Mouse (Mus musculus) embryonic facial prominence, embryonic 11.5 days (tissue): ENCODE data around the gene Adam19. TPM values are rescaled to one million over a fixed set of nuclear protein-coding genes. Genes with fewer than 3 reads are reported as not detected.

Experiments
- ATAC-seq: fragments of 200-750 bp; cut with Nextera tagmentation; replicated peaks from 2 replicates; pipeline ENCODE4 v1.8.0; 2017; ENCODE audit warnings: low read depth; ENCODE audit not compliant: insufficient number of reproducible peaks, low FRiP score, low TSS enrichment
- DNase-seq: peaks from one replicate; pipeline ENCODE4 v3.0.0-alpha.2; 2015; ENCODE audit warnings: low spot score
- H3K27ac ChIP-seq: fragments of 300-500 bp; sonication (generic); replicated peaks from 2 replicates; pipeline ENCODE4 v1.5.1; 2014; ENCODE audit warnings: mild to moderate bottlenecking, low read depth, low read length, control low read depth
- H3K27me3 ChIP-seq: fragments of 300-500 bp; sonication (generic); 2 replicates; pipeline ENCODE4 v1.6.1; 2014; ENCODE audit warnings: mild to moderate bottlenecking, low read length, moderate library complexity, mixed read lengths; ENCODE audit not compliant: control insufficient read depth, insufficient read depth
- H3K36me3 ChIP-seq: fragments of 300-500 bp; sonication (generic); replicated peaks from 2 replicates; pipeline ENCODE4 v1.6.1; 2014; ENCODE audit warnings: low read depth, mild to moderate bottlenecking, low read length, moderate library complexity, mixed read lengths; ENCODE audit not compliant: control insufficient read depth, insufficient read depth
- H3K4me1 ChIP-seq: fragments of 300-500 bp; sonication (generic); 2 replicates; pipeline ENCODE4 v1.6.1; 2014; ENCODE audit warnings: low read length, mixed read lengths; ENCODE audit not compliant: control insufficient read depth, insufficient read depth
- H3K4me2 ChIP-seq: fragments of 300-500 bp; sonication (generic); 2 replicates; pipeline ENCODE4 v1.6.1; 2014; ENCODE audit warnings: low read depth, mild to moderate bottlenecking, control low read depth, low read length, moderate library complexity
- H3K4me3 ChIP-seq: fragments of 300-500 bp; sonication (generic); 2 replicates; pipeline ENCODE4 v1.5.1; 2014; ENCODE audit warnings: low read depth, low read length, control low read depth
- H3K9ac ChIP-seq: fragments of 300-500 bp; sonication (generic); replicated peaks from 2 replicates; pipeline ENCODE4 v1.6.1; 2014; ENCODE audit warnings: mild to moderate bottlenecking, control low read depth, low read length
- H3K9me3 ChIP-seq: fragments of 300-500 bp; sonication (generic); replicated peaks from 2 replicates; pipeline ENCODE4 v1.6.1; 2016; ENCODE audit warnings: mild to moderate bottlenecking, low read length, inconsistent platforms, mixed read lengths; ENCODE audit not compliant: control insufficient read depth
- WGBS: fragments of 180-500 bp; shearing (Covaris S2); extraction: QIAGEN DNeasy Blood & Tissue Kit; methylation state at CpG from one replicate; pipeline ENCODE4 v1.1.7; 2014; 5-methylcytosine and 5-hydroxymethylcytosine counted together
- polyA plus RNA-seq: library from polyadenylated mRNA; unstranded; fragments of >200 nt; fragmentation: Nextera tagmentation; extraction: Ambion mirVana; gene quantifications from 2 replicates; pipeline ENCODE4 v1.2.1, GENCODE M21; 2014

Adam19 gene
- polyA plus RNA-seq, 1 experiment from 2014 or later, result 9.4 TPM

DNA sequence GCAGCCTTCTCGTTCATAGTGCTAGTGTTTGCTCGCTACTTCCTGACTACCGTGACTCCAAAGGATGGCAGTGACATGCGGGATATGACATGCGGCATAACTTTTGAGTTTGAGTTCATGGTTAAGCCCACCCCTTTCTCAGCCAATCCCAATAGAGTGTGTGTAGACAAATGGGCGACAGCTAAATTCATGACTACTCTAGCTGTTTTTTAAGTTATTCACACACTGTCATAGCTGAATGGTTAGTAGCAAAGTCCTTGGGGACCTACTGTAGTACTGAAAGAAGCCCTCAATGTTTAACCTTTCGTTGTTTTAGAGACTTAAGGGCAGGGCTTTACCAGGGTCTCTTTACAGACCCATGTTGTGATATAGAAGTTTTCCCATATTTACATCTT is 70.0 kb downstream of the Adam19 start:
- WGBS, result 91% methylated on average over 7 of the region's 7 CpGs
- no peaks in the 10 kb centered on the region; the same call in none of the 2 replicates for H3K36me3 ChIP-seq
- no peaks in the 10 kb centered on the region for H3K27me3 ChIP-seq
- H3K9me3 ChIP-seq, result no peaks in the 10 kb centered on the region
- no peak overlapping the region for H3K4me3 ChIP-seq
- no peak for ATAC-seq
- no peak overlapping the region for H3K27ac ChIP-seq
- DNase-seq, result no peak
- no peak overlapping the region for H3K9ac ChIP-seq
- no peaks in the 10 kb centered on the region for H3K4me1 ChIP-seq
- H3K4me2 ChIP-seq, result no peak overlapping the region

- Histone ChIP-seq H3K36me3 (no peaks in the 10 kb centered on the region; the same call in none of the 2 replicates), H3K27ac (no peak overlapping the region), H3K4me1 (no peaks in the 10 kb centered on the region), H3K9ac (no peak overlapping the region), H3K4me3 (no peak overlapping the region), H3K27me3 (no peaks in the 10 kb centered on the region), H3K4me2 (no peak overlapping the region), H3K9me3 (no peaks in the 10 kb centered on the region)
- ATAC-seq (no peak), DNase-seq (no peak)
- WGBS, result 87% methylated on average over 7 of the region's 7 CpGs
These were observed 70.5 kb downstream of the Adam19 start for GRCm38 (mm10) chr11:46126317-46126716.

- no peak overlapping the region for H3K4me3 ChIP-seq
- DNase-seq, result no peak
- H3K4me1 ChIP-seq, result no peaks in the 10 kb centered on the region
- H3K9me3 ChIP-seq, result no peaks in the 10 kb centered on the region
- H3K27me3 ChIP-seq, result no peaks in the 10 kb centered on the region
- 92% methylated on average over 11 of the region's 11 CpGs for WGBS
- no peak overlapping the region for H3K27ac ChIP-seq
- no peaks in the 10 kb centered on the region; the same call in none of the 2 replicates for H3K36me3 ChIP-seq
- H3K4me2 ChIP-seq, result no peak overlapping the region
- H3K9ac ChIP-seq, result no peak overlapping the region
- no peak for ATAC-seq
These were observed 71.1 kb downstream of the Adam19 start for GRCm38 (mm10) chr11:46126827-46127410.

GRCm38 (mm10) chr11:46127621-46128547 is 72.1 kb downstream of the Adam19 start:
- DNase-seq (peak; percentile 2), ATAC-seq (no peak)
- no peak overlapping the region for H3K4me3 ChIP-seq
- H3K27ac ChIP-seq, result no peak overlapping the region
- no peaks in the 10 kb centered on the region; the same call in none of the 2 replicates for H3K36me3 ChIP-seq
- H3K9ac ChIP-seq, result no peak overlapping the region
- no peaks in the 10 kb centered on the region for H3K4me1 ChIP-seq
- WGBS, result 82% methylated on average over 15 of the region's 15 CpGs
- no peaks in the 10 kb centered on the region for H3K9me3 ChIP-seq
- H3K27me3 ChIP-seq, result no peaks in the 10 kb centered on the region
- no peak overlapping the region for H3K4me2 ChIP-seq

- no peaks in the 10 kb centered on the region for H3K4me1 ChIP-seq
- no peaks in the 10 kb centered on the region; the same call in none of the 2 replicates for H3K36me3 ChIP-seq
- DNase-seq (peak; percentile 33), ATAC-seq (no peak)
- 71% methylated on average over 9 of the region's 9 CpGs for WGBS
- no peak overlapping the region for H3K4me3 ChIP-seq
- no peak overlapping the region for H3K9ac ChIP-seq
- no peaks in the 10 kb centered on the region for H3K9me3 ChIP-seq
- no peaks in the 10 kb centered on the region for H3K27me3 ChIP-seq
- no peak overlapping the region for H3K4me2 ChIP-seq
- H3K27ac ChIP-seq, result no peak overlapping the region
These were observed 72.8 kb downstream of the Adam19 start for GRCm38 (mm10) chr11:46128548-46128945.

DNA sequence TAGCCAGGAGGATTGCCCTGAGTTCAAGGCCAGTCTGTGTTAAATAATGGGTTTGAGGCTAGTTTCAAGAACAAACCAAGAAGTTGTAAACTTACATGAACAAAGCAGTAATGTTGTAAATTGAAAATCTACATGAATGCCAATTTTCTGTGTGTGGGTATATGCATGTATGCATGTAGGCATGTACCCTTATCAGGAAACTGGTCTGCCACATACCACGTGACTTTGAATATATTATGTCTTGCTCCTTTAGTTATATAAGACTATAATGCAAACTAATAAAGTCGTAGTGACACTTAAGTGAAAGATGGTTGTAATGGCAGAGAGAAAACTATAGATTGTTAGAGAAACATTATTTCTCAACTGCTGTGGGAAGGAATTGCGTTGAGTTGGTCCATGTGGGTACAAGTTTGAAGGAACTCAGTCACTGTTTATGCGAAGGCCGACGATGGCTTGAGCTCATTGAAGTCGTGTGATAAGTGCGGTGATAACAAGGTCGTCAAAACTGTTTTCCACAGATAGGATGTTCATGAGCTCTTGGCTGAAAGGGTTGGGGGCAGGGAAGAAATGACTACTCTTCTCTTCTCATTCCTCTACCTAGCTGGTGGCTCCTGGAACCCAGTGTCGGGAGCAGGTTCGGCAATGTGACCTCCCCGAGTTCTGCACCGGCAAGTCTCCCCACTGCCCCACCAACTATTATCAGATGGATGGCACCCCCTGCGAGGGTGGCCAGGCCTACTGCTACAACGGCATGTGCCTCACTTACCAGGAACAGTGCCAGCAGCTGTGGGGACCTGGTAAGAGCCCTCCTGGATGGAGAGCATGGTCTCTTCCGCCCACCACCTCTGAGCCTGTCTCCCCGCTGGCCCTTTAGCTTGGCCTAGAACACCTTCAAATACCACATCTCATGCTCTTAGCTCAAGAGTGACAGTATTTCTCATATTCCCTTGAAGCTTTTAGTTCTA is 75.5 kb downstream of the Adam19 start:
- H3K27ac ChIP-seq, result no peak overlapping the region
- 91% methylated on average over 17 of the region's 17 CpGs for WGBS
- no peak overlapping the region for H3K4me2 ChIP-seq
- H3K4me3 ChIP-seq, result no peak overlapping the region
- H3K9ac ChIP-seq, result no peak overlapping the region
- no peak for ATAC-seq
- H3K27me3 ChIP-seq, result no peaks in the 10 kb centered on the region
- no peaks in the 10 kb centered on the region; the same call in 1 of the 2 replicates for H3K36me3 ChIP-seq
- H3K4me1 ChIP-seq, result no peaks in the 10 kb centered on the region
- H3K9me3 ChIP-seq, result no peaks in the 10 kb centered on the region
- no peak for DNase-seq

DNA sequence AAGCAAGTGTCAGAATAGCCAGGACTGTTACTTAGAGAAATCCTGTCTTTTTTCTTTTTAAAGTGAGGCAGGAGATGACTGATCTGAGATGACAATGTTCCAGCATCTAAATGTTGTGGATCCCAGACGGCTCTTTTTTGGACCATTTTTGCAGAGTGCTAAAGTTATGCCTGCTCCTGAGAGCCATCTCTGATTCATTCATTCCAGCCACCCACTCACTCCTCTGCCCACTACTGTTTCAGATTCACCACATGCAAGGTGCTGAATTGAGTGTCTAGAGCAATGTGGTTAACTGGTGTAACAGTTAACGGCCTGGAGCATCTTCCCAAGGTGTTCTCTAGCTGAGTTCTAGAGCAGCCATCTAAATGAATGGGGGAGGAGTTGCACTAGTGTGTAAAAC is 79.1 kb downstream of the Adam19 start:
- Histone ChIP-seq H3K4me2 (no peak overlapping the region), H3K9ac (no peak overlapping the region), H3K9me3 (no peaks in the 10 kb centered on the region), H3K27me3 (no peaks in the 10 kb centered on the region), H3K4me1 (no peaks in the 10 kb centered on the region), H3K27ac (no peak overlapping the region), H3K4me3 (no peak overlapping the region), H3K36me3 (peaks cover 5% of the 10 kb centered on the region)
- DNase-seq (no peak), ATAC-seq (no peak)
- WGBS, result 91% methylated on average over 2 of the region's 2 CpGs
